Mouse (Mus musculus) skeletal muscle tissue, postnatal 0 days (tissue): ENCODE results near the gene Ptprk. TPM values are rescaled to one million over a fixed set of nuclear protein-coding genes. Genes with fewer than 3 reads are reported as not detected.

Source experiments
- microRNA-seq, 2 experiments: library from miRNA; unstranded; fragments of <30 nt; microRNA quantifications; one replicate each; pipeline ENCODE4; 2016
- polyA plus RNA-seq: library from polyadenylated mRNA; unstranded; fragments of >200 nt; fragmentation: Nextera tagmentation; extraction: Ambion mirVana; gene quantifications from 2 replicates; pipeline ENCODE4 v1.2.1, GENCODE M21; 2015

Gene Ptprk
- 8.0 and 10.3 TPM in 2 replicates for polyA plus RNA-seq

DNA sequence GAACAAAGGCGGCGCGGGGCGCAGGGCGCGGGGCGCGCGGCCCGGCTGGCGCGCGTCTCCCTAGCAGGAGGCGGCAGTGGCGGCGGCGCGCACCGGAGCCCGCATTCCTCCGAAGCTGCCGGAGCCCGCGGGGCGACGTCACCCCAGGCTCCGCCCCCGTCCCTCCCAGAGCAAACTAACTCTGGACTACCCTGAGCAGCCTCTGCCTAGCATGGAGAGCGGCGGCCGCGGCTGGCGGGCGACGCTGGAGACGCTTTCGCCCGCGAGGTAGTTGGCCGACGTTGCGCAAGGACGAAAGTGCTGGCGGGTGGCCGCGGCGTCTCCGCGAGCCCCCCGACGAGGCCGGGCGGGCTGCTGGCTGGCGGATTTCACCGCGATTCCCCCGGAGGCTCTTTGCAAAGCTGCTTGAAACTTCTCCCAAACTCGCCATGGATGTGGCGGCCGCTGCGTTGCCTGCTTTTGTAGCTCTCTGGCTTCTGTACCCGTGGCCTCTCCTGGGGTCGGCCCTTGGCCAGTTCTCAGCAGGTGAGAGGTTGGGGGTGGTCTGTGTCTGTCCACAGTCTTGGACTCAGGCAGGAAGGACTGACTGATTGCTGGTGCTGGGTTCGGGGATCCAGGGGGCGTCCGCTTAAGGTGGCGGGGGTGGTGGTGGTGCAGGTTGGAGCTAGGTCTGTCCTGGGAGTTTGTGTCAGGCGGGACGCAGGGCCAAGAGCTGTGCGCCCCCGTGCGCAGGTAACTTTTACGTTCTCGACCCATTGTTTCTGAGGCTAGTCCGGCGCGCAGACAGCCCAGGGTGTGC lies at the start of gene Ptprk:
Ptprk (plus strand) TSS at position 168 of the 799 bp plus-strand sequence.

Small RNA genes within 50 kb of the gene (microRNA-seq; reads per million reads assigned to microRNA genes)
- gene Gm22370: 0 reads per million in 2 experiments
